Mouse (Mus musculus) stomach, embryonic 16.5 days (tissue): ENCODE measurements around the gene Ccdc14. TPM values are rescaled to one million over a fixed set of nuclear protein-coding genes. Genes with fewer than 3 reads are reported as not detected.

Experiments
- ATAC-seq: fragments of 200-750 bp; cut with Nextera tagmentation; 2 replicates; pipeline ENCODE4 v1.8.0; 2017; ENCODE audit warnings: moderate number of reproducible peaks, moderate TSS enrichment; ENCODE audit not compliant: insufficient read depth, low FRiP score
- H3K27ac ChIP-seq: fragments of 300-500 bp; sonication (generic); 2 replicates; pipeline ENCODE4 v1.5.1; 2014; ENCODE audit warnings: low read length
- H3K27me3 ChIP-seq: fragments of 300-500 bp; sonication (generic); 2 replicates; pipeline ENCODE4 v1.6.1; 2014; ENCODE audit warnings: low read length, control low read depth, mixed read lengths; ENCODE audit not compliant: control insufficient read depth, insufficient read depth
- H3K36me3 ChIP-seq: fragments of 300-500 bp; sonication (generic); 2 replicates; pipeline ENCODE4 v1.6.1; 2014; ENCODE audit warnings: low read length; ENCODE audit not compliant: control insufficient read depth, insufficient read depth
- H3K4me1 ChIP-seq: fragments of 300-500 bp; sonication (generic); 2 replicates; pipeline ENCODE4 v1.6.1; 2014; ENCODE audit warnings: low read length, control low read depth, mixed read lengths; ENCODE audit not compliant: control insufficient read depth, insufficient read depth
- H3K4me2 ChIP-seq: fragments of 300-500 bp; sonication (generic); 2 replicates; pipeline ENCODE4 v1.6.1; 2014; ENCODE audit warnings: low read depth, low read length, mixed read lengths
- H3K4me3 ChIP-seq: fragments of 300-500 bp; sonication (generic); replicated peaks from 2 replicates; pipeline ENCODE4 v1.5.1; 2014; ENCODE audit warnings: mild to moderate bottlenecking, low read length
- H3K9ac ChIP-seq: fragments of 300-500 bp; sonication (generic); 2 replicates; pipeline ENCODE4 v1.6.1; 2014; ENCODE audit warnings: low read length
- H3K9me3 ChIP-seq: fragments of 300-500 bp; sonication (generic); replicated peaks from 2 replicates; pipeline ENCODE4 v1.6.1; 2016; ENCODE audit warnings: low read length, control low read depth; ENCODE audit not compliant: control insufficient read depth
- WGBS: fragments of 180-500 bp; shearing (Covaris S2); extraction: QIAGEN DNeasy Blood & Tissue Kit; methylation state at CpG from one replicate; pipeline ENCODE4 v1.1.7; 2014; 5-methylcytosine and 5-hydroxymethylcytosine counted together
- polyA plus RNA-seq: library from polyadenylated mRNA; unstranded; fragments of >200 nt; fragmentation: Nextera tagmentation; extraction: Ambion mirVana; gene quantifications from 2 replicates; pipeline ENCODE4 v1.2.1, GENCODE M21; 2015

Gene Ccdc14
- polyA plus RNA-seq, 1 experiment from 2014 or later: 5.3 TPM

- no peak for ATAC-seq
- Histone ChIP-seq H3K4me2 (no peak overlapping the region), H3K4me3 (no peak overlapping the region), H3K27ac (no peak overlapping the region), H3K9me3 (no peaks in the 10 kb centered on the region), H3K36me3 (no peaks in the 10 kb centered on the region), H3K9ac (no peak overlapping the region), H3K4me1 (no peaks in the 10 kb centered on the region), H3K27me3 (no peaks in the 10 kb centered on the region)
- 92% methylated on average over 4 of the region's 4 CpGs for WGBS
Observed at GRCm38 (mm10) chr16:34738656-34739233, 48.3 kb downstream of the Ccdc14 start.

GRCm38 (mm10) chr16:34742930-34743329, 52.5 kb downstream of the Ccdc14 start:
- WGBS: 41% methylated on average over 2 of the region's 2 CpGs
- Histone ChIP-seq H3K4me2 (no peak overlapping the region), H3K4me1 (0 out of 2 replicates have a peak, but pooled peaks cover 6% of the 10 kb centered on the region), H3K9ac (no peak overlapping the region), H3K27me3 (peaks cover 7% of the 10 kb centered on the region; the same call in 1 of the 2 replicates), H3K4me3 (no peak overlapping the region), H3K9me3 (no peaks in the 10 kb centered on the region), H3K27ac (no peak overlapping the region), H3K36me3 (no peaks in the 10 kb centered on the region)
- no peak for ATAC-seq

GRCm38 (mm10) chr16:34745065-34745585, 54.7 kb downstream of the Ccdc14 start, which contains the start of gene Mylk:
Gene Mylk (plus strand): TSS chr16:34745210.
- H3K27me3 ChIP-seq: peaks cover 7% of the 10 kb centered on the region; the same call in 1 of the 2 replicates
- peak within 1 kb of the TSS; percentile 66 for H3K9ac ChIP-seq
- ATAC-seq: peak; percentile 93
- H3K36me3 ChIP-seq: no peaks in the 10 kb centered on the region
- no peak within 1 kb of the TSS for H3K27ac ChIP-seq
- H3K4me3 ChIP-seq: peak within 1 kb of the TSS; percentile 55
- under 1% methylated on average over 48 of the region's 48 CpGs for WGBS
- no peaks in the 10 kb centered on the region for H3K9me3 ChIP-seq
- 0 out of 2 replicates have a peak, but pooled peaks cover 6% of the 10 kb centered on the region for H3K4me1 ChIP-seq
- H3K4me2 ChIP-seq: peak within 1 kb of the TSS; percentile 98

- H3K9ac ChIP-seq: no peak overlapping the region
- no peaks in the 10 kb centered on the region for H3K9me3 ChIP-seq
- H3K4me3 ChIP-seq: no peak overlapping the region
- H3K27ac ChIP-seq: no peak overlapping the region
- WGBS: 34% methylated on average over 11 of the region's 11 CpGs
- H3K4me2 ChIP-seq: no peak overlapping the region
- H3K36me3 ChIP-seq: no peaks in the 10 kb centered on the region
- ATAC-seq: no peak
- 0 out of 2 replicates have a peak, but pooled peaks cover 6% of the 10 kb centered on the region for H3K4me1 ChIP-seq
- peaks cover 7% of the 10 kb centered on the region; the same call in 1 of the 2 replicates for H3K27me3 ChIP-seq
Observed at GRCm38 (mm10) chr16:34748081-34748720, 57.8 kb downstream of the Ccdc14 start.

GRCm38 (mm10) chr16:34749536-34749935, 59.1 kb downstream of the Ccdc14 start:
- Histone ChIP-seq H3K27ac (no peak overlapping the region), H3K4me3 (no peak overlapping the region), H3K36me3 (no peaks in the 10 kb centered on the region), H3K9ac (no peak overlapping the region), H3K9me3 (no peaks in the 10 kb centered on the region), H3K4me2 (no peak overlapping the region), H3K27me3 (peaks cover 7% of the 10 kb centered on the region; the same call in 1 of the 2 replicates), H3K4me1 (0 out of 2 replicates have a peak, but pooled peaks cover 6% of the 10 kb centered on the region)
- 74% methylated on average over 4 of the region's 4 CpGs for WGBS
- ATAC-seq: no peak

- no peak overlapping the region for H3K4me3 ChIP-seq
- H3K27ac ChIP-seq: no peak overlapping the region
- no peak overlapping the region for H3K4me2 ChIP-seq
- H3K27me3 ChIP-seq: no peaks in the 10 kb centered on the region
- H3K9me3 ChIP-seq: no peaks in the 10 kb centered on the region
- ATAC-seq: no peak
- 51% methylated on average over 3 of the region's 3 CpGs for WGBS
- no peaks in the 10 kb centered on the region for H3K4me1 ChIP-seq
- no peaks in the 10 kb centered on the region for H3K36me3 ChIP-seq
- H3K9ac ChIP-seq: no peak overlapping the region
Observed at GRCm38 (mm10) chr16:34752026-34752425, 61.6 kb downstream of the Ccdc14 start.

GRCm38 (mm10) chr16:34752977-34753376, 62.6 kb downstream of the Ccdc14 start:
- Histone ChIP-seq H3K27ac (no peak overlapping the region), H3K9ac (no peak overlapping the region), H3K9me3 (no peaks in the 10 kb centered on the region), H3K4me1 (no peaks in the 10 kb centered on the region), H3K27me3 (no peaks in the 10 kb centered on the region), H3K4me2 (no peak overlapping the region), H3K4me3 (no peak overlapping the region), H3K36me3 (no peaks in the 10 kb centered on the region)
- no peak for ATAC-seq
- WGBS: 89% methylated on average over 3 of the region's 3 CpGs

- no peak overlapping the region for H3K27ac ChIP-seq
- no peak overlapping the region for H3K4me3 ChIP-seq
- WGBS: 83% methylated on average over 7 of the region's 7 CpGs
- ATAC-seq: no peak
- H3K36me3 ChIP-seq: no peaks in the 10 kb centered on the region
- no peaks in the 10 kb centered on the region for H3K4me1 ChIP-seq
- no peaks in the 10 kb centered on the region for H3K9me3 ChIP-seq
- H3K27me3 ChIP-seq: no peaks in the 10 kb centered on the region
- no peak overlapping the region for H3K4me2 ChIP-seq
- H3K9ac ChIP-seq: no peak overlapping the region
Observed at GRCm38 (mm10) chr16:34756991-34757390, 66.6 kb downstream of the Ccdc14 start.

- Histone ChIP-seq H3K9me3 (no peaks in the 10 kb centered on the region), H3K4me3 (no peak overlapping the region), H3K36me3 (no peaks in the 10 kb centered on the region), H3K9ac (no peak overlapping the region), H3K4me2 (no peak overlapping the region), H3K4me1 (no peaks in the 10 kb centered on the region), H3K27me3 (no peaks in the 10 kb centered on the region), H3K27ac (no peak overlapping the region)
- ATAC-seq: no peak
- 64% methylated on average over 5 of the region's 5 CpGs for WGBS
Observed at GRCm38 (mm10) chr16:34758205-34758604, 67.8 kb downstream of the Ccdc14 start.
